Mouse (Mus musculus) stomach, postnatal 0 days (tissue): ENCODE measurements at regions not wholly inside any gene's neighbourhood (a gene's known extent, or its start where the extent isn't known, plus 50 kb on each side); places are given as distances from the start of the nearest gene placed in this dataset.

Experiments
- CTCF ChIP-seq: IDR thresholded peaks from 2 replicates; pipeline ENCODE4 v1.5.1; 2016; ENCODE audit warnings: antibody characterized with exemption, low read depth, mild to moderate bottlenecking, moderate library complexity
- EP300 ChIP-seq: optimal IDR thresholded peaks from 2 replicates; pipeline ENCODE3; 2016; ENCODE audit warnings: antibody characterized with exemption

- TF ChIP-seq CTCF (no peak), EP300 (no peak)
These were observed 539.8 kb upstream of the Cdh5 start for GRCm38 (mm10) chr8:103561606-103562005.
